Mouse (Mus musculus) ovary, postnatal 36 days (tissue): ENCODE data around the gene Olfr830.
"Not testable (repeated sequence)": the region's sequence is repeated elsewhere in the genome, so short reads cannot be mapped to it uniquely, and the experiment has no call there.

Experiments
- DNase-seq: peaks from one replicate; pipeline ENCODE4 v3.0.0; 2022; ENCODE audit warnings: low spot score, mixed read lengths

The Olfr830 gene

GRCm38 (mm10) chr9:18874393-18874792, at the start of gene Olfr830:
Olfr830 (plus strand) TSS chr9:18874693.
- DNase-seq = no peak

- no peak for DNase-seq
Observed at GRCm38 (mm10) chr9:18854633-18855032, 19.9 kb upstream of the Olfr830 start, which contains the start of gene Olfr829. Olfr829 (plus strand) TSS chr9:18854933.

- not testable (repeated sequence) for DNase-seq
Observed at GRCm38 (mm10) chr9:18907699-18908098, 33.2 kb downstream of the Olfr830 start.

GRCm38 (mm10) chr9:18927921-18928320, 53.4 kb downstream of the Olfr830 start:
- not testable (repeated sequence) for DNase-seq
